Mouse (Mus musculus) right cerebral cortex, adult 2 months (tissue): ENCODE results near the gene Apeh.
A peak's percentile ranks its signal among the peaks of the same experiment; 100 is the strongest.

ENCODE experiments used
- DNase-seq, 2 experiments: peaks; one replicate each; pipeline ENCODE4 v3.0.0; 2021 to 2022; ENCODE audit warnings: low spot score in 2 of 2

Gene Apeh

GRCm38 (mm10) chr9:108119891-108120411 is 25.5 kb upstream of the Apeh start:
- peak in 1 of 2 experiments; percentile 46 for DNase-seq

DNA sequence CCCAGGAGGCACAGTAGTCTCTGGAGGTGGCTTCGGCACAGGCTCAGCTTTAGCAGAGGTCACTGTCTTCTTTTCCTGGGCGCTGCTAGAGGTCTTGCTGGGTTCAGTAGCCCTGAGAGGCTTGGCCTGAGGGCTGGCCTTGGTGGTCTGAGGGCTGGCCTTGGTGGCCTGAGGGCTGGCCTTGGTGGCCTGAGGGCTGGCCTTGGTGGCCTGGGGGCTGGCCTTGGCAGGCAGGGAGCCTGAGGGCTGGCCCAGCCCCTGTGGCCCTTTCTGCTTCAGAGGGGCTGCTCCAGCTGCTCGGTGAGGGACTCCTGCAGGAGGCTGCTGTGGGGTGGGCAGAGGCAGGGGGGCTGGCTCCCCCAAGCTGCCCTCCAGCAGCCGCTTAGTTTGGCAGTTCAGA is 22.7 kb upstream of the Apeh start:
- no peak for DNase-seq

DNA sequence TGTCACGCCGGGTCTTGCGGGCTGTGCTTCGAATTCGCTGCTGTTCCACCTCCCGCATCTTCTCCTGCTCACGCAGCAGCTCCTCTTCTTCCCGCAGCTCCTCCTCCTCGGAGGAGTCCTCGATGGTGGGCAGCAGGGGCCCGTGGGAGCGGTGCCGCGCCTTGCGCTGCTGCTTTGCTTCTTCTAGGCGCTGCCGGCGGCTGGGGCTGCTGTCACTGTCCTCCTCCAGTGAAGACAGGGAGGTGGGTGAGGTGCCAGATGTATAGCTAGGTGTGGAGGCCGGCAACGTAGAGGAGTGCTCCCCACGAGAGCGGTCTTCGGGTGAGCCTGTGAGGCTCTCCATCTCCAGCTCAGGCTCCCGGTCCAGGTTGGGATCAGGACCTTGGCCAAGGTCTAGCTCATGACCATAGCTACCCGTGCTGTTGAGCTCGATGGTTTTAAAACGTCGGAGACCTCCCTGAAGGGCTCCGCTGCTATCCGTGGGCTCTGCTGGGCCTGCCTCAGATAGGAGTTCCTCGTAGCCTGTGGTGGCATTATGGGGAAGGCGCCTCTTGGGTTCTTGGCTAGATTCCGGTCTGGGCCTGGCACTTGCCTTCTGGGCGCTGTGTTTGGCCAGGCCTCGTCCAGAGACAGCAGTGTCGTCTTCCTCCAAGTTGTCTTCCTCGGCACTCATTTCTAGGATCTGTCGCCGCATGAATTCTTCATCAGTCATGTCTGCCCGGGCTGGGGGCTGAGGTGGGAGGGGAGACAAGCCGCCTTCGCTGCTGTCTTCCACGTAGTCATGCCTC is 21.1 kb upstream of the Apeh start:
- DNase-seq: peak; percentile 72 to 73

DNA sequence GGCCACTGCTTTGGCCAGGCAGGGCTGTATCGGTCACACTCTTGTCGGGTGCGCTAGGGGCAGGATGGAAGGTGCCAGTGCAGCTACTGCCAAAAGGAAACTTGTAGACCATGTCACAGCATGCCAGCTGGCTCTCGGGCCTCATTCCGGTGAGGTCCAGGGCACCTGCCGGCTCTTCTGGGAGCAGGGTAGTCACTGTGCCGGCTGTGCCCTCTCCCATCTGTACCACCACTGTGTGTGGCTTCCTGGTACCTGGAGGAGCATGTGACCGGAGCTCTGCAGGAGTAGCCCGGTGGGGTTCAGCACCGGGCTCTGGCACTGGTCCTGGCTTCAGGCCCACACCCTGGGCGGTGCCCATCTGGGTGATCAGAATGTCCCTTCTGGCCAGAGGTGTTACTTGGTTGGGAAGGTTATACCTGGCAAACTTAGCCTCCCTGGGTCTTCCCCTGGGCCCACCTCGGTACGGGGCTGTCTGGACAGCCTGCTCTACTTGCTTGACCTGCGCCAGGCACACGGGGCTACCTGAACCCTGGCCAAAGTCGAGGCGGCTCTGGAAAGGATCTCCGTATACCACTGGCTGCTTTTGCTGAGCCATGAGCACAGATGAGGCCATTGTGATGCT is 18.4 kb upstream of the Apeh start:
- no peak for DNase-seq

GRCm38 (mm10) chr9:108111593-108112121 is 17.3 kb upstream of the Apeh start:
- DNase-seq: no peak

DNA sequence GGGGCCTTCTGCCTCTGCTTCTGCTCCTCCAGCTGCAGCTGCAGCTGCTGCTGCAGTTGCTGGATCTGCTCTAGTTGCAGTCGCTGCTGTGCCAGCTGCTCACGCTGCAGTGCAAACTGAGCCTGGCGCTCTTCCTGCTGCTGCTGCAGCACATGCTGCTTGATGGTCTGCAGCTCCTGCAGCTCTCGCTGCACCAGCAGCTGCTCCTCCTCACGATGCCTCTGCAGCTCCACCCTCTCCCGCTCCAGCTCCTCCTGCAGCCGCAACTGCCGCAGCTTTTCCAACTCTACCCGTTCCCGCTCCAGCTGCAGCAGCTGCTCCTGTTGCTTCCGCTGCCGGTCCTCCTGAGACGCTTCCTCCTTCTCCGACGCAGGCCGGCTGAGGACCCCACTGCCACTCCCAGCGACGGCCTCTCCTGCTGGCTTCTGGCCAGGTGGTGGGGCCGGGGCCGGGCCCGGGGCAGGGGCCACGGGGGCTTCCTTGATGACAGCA is 16.7 kb upstream of the Apeh start:
- DNase-seq: no peak

- DNase-seq: no peak
Observed at GRCm38 (mm10) chr9:108110160-108110559, 15.8 kb upstream of the Apeh start.

GRCm38 (mm10) chr9:108107867-108108266 is 13.5 kb upstream of the Apeh start:
- no peak for DNase-seq

- no peak for DNase-seq
Observed at GRCm38 (mm10) chr9:108106090-108106489, 11.7 kb upstream of the Apeh start.

DNA sequence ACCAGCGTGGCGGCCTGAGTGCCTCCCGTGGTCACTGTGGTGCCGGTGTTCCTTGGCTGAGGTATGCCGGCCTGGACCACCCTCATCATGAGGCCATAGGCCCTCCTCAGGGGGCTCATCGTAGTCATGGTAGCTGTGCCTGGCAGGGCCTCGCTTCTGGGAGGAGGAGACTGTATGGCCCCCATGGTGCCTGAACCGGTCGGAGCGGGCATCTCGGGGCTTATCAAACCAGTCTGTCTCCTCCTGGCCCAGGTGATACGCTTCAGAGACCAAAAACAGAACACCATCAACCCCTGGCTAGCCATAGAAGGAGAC is 11.1 kb upstream of the Apeh start:
- DNase-seq: no peak

DNA sequence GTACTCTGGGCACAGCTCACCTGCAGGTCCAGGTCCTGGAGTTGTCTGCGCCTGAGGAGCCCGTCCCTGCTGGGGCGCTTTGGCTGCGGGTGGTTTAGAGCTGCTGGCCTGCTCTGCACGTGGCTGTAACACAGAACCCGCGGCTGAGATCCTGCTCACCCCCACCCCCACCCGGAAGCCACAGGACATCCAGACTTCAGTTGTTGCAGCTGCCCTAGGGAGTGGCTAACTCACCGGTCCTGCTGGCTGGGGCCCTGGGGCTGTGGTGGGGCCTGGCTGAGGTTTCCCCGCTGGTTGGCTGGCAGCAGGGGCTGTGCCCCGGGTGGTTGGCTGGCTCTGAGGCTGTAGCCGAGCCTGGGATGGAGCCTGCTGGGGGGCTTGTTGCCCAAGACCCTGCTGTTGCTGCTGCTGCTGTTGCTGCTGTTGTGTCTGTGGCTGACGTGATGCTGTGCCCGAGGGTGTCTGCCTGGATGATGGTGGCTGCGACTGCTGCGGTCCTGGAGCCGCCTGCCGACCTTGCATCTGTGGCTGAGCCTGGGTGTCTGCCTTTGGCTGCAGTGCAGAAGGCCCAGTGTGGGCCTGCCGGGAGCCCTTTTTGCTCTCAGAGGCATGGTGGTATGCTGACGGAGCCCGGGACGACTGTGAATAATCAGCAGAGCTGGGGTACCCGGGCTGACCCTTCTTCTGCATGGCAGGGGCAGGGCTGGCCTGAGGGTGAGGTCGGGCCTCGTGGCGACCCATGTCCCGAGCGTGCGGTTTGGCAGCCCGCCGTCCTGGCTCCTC is 10.6 kb upstream of the Apeh start:
- DNase-seq: no peak

GRCm38 (mm10) chr9:108099619-108100018 is 5.2 kb upstream of the Apeh start:
- no peak for DNase-seq

GRCm38 (mm10) chr9:108095949-108096712 is 1.7 kb upstream of the Apeh start:
- DNase-seq: no peak

GRCm38 (mm10) chr9:108095518-108095917 is 1.1 kb upstream of the Apeh start:
- peak; percentile 56 to 59 for DNase-seq

GRCm38 (mm10) chr9:108094998-108095411 is 599 bp upstream of the Apeh start:
- no peak for DNase-seq

- DNase-seq: no peak
Observed at GRCm38 (mm10) chr9:108093586-108093985, 820 bp downstream of the Apeh start.

DNA sequence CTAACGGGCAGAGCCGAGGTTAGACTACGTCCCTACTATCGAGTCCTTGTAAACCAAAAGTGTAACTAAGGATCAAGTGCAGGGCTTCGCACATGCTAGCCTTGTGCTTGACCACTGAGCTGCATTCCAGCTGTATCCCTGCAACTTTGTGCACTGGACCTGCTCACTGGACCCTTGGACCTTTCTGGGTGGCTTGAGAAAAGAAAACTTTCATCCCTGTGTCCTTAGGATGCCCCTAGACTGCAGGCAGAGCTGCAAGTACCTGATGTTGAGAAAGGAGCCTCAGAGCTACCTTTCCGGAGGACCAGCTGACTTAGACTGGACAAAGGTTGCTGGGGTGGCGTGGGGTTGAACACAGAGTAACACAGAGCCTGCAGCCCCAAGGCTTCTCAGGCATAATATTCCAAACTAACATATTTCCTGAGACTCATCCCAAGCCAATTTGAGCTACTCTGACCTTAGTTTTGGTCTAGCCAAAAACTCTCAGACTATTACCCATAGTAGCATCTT is 3.7 kb downstream of the Apeh start:
- no peak for DNase-seq

GRCm38 (mm10) chr9:108085261-108085660 is 9.1 kb downstream of the Apeh start:
- no peak for DNase-seq

DNA sequence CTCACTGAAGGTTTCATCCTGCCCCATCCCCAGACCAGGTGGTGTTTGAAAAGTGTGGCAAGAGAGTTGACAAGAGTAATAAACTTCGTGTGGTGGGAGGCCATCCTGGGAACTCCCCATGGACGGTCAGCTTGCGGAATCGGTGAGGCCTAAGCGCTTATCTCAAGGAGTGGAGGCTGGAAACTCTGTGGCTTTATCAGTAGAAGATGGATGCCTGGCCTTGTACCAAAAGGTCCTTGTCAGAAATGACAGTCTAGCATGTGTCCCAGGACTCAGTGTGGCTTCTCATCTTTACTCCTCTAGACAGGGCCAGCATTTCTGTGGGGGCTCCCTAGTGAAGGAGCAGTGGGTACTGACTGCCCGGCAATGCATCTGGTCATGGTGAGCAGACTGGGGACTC is 10.8 kb downstream of the Apeh start:
- no peak for DNase-seq

DNA sequence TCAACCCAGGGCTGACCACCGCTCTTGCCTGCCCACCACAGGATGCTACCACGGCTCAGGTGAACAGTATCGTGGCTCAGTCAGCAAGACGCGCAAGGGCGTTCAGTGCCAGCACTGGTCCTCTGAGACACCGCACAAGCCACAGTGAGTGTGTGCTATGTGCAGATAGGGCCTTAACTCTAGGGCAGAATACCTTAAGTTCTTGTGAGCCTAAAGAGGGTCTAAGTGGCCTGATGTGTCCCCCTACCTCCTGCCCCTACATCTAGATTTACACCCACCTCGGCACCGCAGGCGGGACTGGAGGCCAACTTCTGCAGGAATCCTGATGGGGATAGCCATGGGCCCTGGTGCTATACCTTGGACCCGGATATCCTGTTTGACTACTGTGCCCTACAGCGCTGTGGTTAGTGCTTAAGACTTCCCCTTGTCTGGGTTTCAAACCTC is 11.4 kb downstream of the Apeh start, which contains the start of gene Rnf123:
Rnf123 (minus strand) TSS at position 359 of the 444 bp plus-strand sequence.
- DNase-seq: no peak

DNA sequence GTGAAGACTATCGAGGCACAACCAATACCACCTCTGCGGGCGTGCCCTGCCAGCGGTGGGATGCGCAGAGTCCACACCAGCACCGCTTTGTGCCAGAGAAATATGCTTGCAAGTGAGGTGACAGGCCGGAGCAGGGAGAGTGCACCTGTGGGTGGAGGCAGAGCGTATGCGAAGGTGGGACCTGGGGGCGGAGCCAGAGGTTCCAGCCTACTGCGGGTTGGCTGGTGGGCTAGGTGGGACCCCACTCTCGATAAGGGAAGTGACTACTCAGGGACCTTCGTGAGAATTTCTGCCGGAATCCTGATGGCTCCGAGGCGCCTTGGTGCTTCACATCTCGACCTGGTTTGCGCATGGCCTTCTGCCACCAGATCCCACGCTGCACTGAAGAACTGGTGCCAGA is 11.9 kb downstream of the Apeh start:
- DNase-seq: no peak
